8 mouse cellular contexts compared by ENCODE assay signal in genomic region chr15:85896284-85896683, GRCm38 (mm10). TPM values are rescaled to one million over a fixed set of nuclear protein-coding genes. Genes with fewer than 3 reads are reported as not detected.
DNase-seq lines count a peak whose midpoint lies in the region; ATAC-seq and TF ChIP-seq lines count a peak whose summit lies in the region.

No protein-coding gene starts in this region.

- DNase-seq in CH12.LX (ENCODE audit: extremely low read depth): peak; percentile 70
- DNase-seq in adrenal gland, postnatal 36 days: peak; percentile 84 to 85
- DNase-seq in embryonic facial prominence, embryonic 11.5 days (ENCODE audit: low spot score): peak; percentile 86
- peak; percentile 14 for DNase-seq in heart, postnatal 25 days (ENCODE audit: low spot score)
- DNase-seq in layer of hippocampus, adult 18-20 months (ENCODE audit: low spot score in 2 of 2): peak; percentile 66 to 78
- peak; percentile 84 for DNase-seq in lung, postnatal 10 days
- peak; percentile 82 to 88 for DNase-seq in right cerebral cortex, adult 2 months (ENCODE audit: low spot score in 2 of 2)
- peak; percentile 95 for DNase-seq in thymus, postnatal 4 days

- no peak overlapping the region for H3K27ac ChIP-seq in CH12.LX (ENCODE audit: insufficient read depth, low read depth)
- H3K27ac ChIP-seq in embryonic facial prominence, embryonic 11.5 days (replicated peaks; ENCODE audit: low read depth, low read length): no peak overlapping the region

- no peak overlapping the region for H3K4me3 ChIP-seq in CH12.LX (replicated peaks in 1 of 3; ENCODE audit: low read depth in 2 of 3, low read length in 2 of 3, poor library complexity in 1 of 3)
- H3K4me3 ChIP-seq in embryonic facial prominence, embryonic 11.5 days (ENCODE audit: low read depth, low read length): no peak overlapping the region

- no peak overlapping the region for H3K4me2 ChIP-seq in CH12.LX (ENCODE audit: insufficient read depth, low read depth, poor library complexity, severe bottlenecking)
- no peak overlapping the region for H3K4me2 ChIP-seq in embryonic facial prominence, embryonic 11.5 days (ENCODE audit: low read depth, low read length)

- peak; percentile 42; the same call in 1 of the 2 replicates for ATAC-seq in embryonic facial prominence, embryonic 11.5 days (replicated peaks; ENCODE audit: insufficient number of reproducible peaks, low FRiP score, low TSS enrichment, low read depth)

- H3K9ac ChIP-seq in CH12.LX (ENCODE audit: insufficient read depth, low read depth): no peak overlapping the region
- no peak overlapping the region for H3K9ac ChIP-seq in embryonic facial prominence, embryonic 11.5 days (replicated peaks; ENCODE audit: low read length)

- H3K27me3 ChIP-seq in CH12.LX (replicated peaks): no peaks in the 10 kb centered on the region
- no peaks in the 10 kb centered on the region for H3K27me3 ChIP-seq in embryonic facial prominence, embryonic 11.5 days (ENCODE audit: control insufficient read depth, insufficient read depth, low read length)

- H3K9me3 ChIP-seq in CH12.LX (replicated peaks; ENCODE audit: low read length): no peaks in the 10 kb centered on the region
- no peaks in the 10 kb centered on the region for H3K9me3 ChIP-seq in embryonic facial prominence, embryonic 11.5 days (replicated peaks; ENCODE audit: control insufficient read depth, low read length)

- TF ChIP-seq POLR2A in CH12.LX (IDR thresholded peaks at IDR 0.05; ENCODE audit: low read depth, low read length): no peak

- peak; percentile 82 for TF ChIP-seq RAD21 in CH12.LX (IDR thresholded peaks at IDR 0.05; ENCODE audit: low read depth, low read length)

- no peak for TF ChIP-seq EP300 in CH12.LX (IDR thresholded peaks at IDR 0.05; ENCODE audit: low read length)

- H3K36me3 ChIP-seq in CH12.LX (replicated peaks in 1 of 2; ENCODE audit: control insufficient read depth in 1 of 2, insufficient read depth in 1 of 2, low read length in 1 of 2): peaks cover 58 to 94% of the 10 kb centered on the region in 2 experiments
- H3K36me3 ChIP-seq in embryonic facial prominence, embryonic 11.5 days (replicated peaks; ENCODE audit: control insufficient read depth, insufficient read depth, low read depth, low read length): peaks cover 3% of the 10 kb centered on the region; the same call in 1 of the 2 replicates

- peaks cover 0 to 10% of the 10 kb centered on the region in 2 experiments; a peak in 2 of 4 replicates for H3K4me1 ChIP-seq in CH12.LX (ENCODE audit: control insufficient read depth in 1 of 2, insufficient read depth in 2 of 2)
- no peaks in the 10 kb centered on the region for H3K4me1 ChIP-seq in embryonic facial prominence, embryonic 11.5 days (ENCODE audit: control insufficient read depth, insufficient read depth, low read length)

- TF ChIP-seq CTCF in CH12.LX (conservative IDR thresholded peaks at IDR 0.05 in 1 of 2, IDR thresholded peaks at IDR 0.05 in 1 of 2; ENCODE audit: low read depth in 2 of 2, low read length in 2 of 2): peak; percentile 91 to 92

- 14% methylated on average over 8 of the region's 8 CpGs for WGBS in embryonic facial prominence, embryonic 11.5 days

- intact Hi-C loops in heart, postnatal 25 days (cut with DNase I): loop anchor here (1.0 to 2.0 kb wide), 2 partner anchors 143 to 239 kb away; no protein-coding TSS in a partner anchor

- dilution Hi-C loops in CH12.LX (cut with MboI; ENCODE audit: extremely low pct_ligation_motif_present, extremely low pct_unique_long_range_greater_than_20kb, low sequenced_read_pairs): no loop called here

- no peaks in the 10 kb centered on the region for H3K79me2 ChIP-seq in CH12.LX (replicated peaks; ENCODE audit: control insufficient read depth, extremely low read depth, insufficient read depth, poor library complexity, severe bottlenecking)

- in situ Hi-C loops in CH12.LX (cut with MboI; ENCODE audit: low pct_ligation_motif_present, low pct_unique_long_range_greater_than_20kb, low sequenced_read_pairs): no loop called here

TF ChIP-seq in CH12.LX, 34 proteins besides CTCF, POLR2A, EP300 and RAD21:
- TF ChIP-seq HCFC1 (IDR thresholded peaks at IDR 0.05; ENCODE audit: low read depth, low read length) (no peak), KAT2A (IDR thresholded peaks at IDR 0.05; ENCODE audit: insufficient replicate concordance, low read length) (no peak), MAZ (IDR thresholded peaks at IDR 0.05; ENCODE audit: low read depth, low read length) (0 out of 2 replicates have a peak, but pooled peaks have one; percentile 24), ZC3H11A (IDR thresholded peaks at IDR 0.05; ENCODE audit: low read depth, low read length) (peak; percentile 25; the same call in 1 of the 2 replicates), BHLHE40 (IDR thresholded peaks at IDR 0.05; ENCODE audit: low read depth, low read length) (peak; percentile 84), SMC3 (IDR thresholded peaks at IDR 0.05; ENCODE audit: low read depth, low read length) (peak; percentile 89), JUND (conservative IDR thresholded peaks at IDR 0.05; ENCODE audit: low read depth, low read length) (no peak), RCOR1 (conservative IDR thresholded peaks at IDR 0.05; ENCODE audit: low read depth, low read length) (no peak), PAX5 (IDR thresholded peaks at IDR 0.05; ENCODE audit: low read length) (no peak), TBP (conservative IDR thresholded peaks at IDR 0.05; ENCODE audit: low read depth, low read length) (no peak)

RNA-seq across cellular contexts. Expression of gene Trmu, which starts 17.2 kb away (rescaled TPM):
- 24.9 and 29.0 TPM in 2 replicates for total RNA-seq in CH12.LX (2012; rRNA removed)
- 20.2 and 26.4 TPM in 2 replicates for total RNA-seq in CH12.LX (2014; rRNA removed)
- polyA plus RNA-seq in CH12.LX (2012; ENCODE audit: insufficient read length, low read depth): 26.4 and 34.7 TPM in 2 replicates
- total RNA-seq in adrenal gland, postnatal 36 days (2021): 10 to 100 TPM; 22.7 to 24.2 TPM
- 30.7 and 31.6 TPM in 2 replicates for polyA plus RNA-seq in embryonic facial prominence, embryonic 11.5 days (2014; fragmentation: Nextera tagmentation; extraction: Ambion mirVana)
- 10 to 100 TPM; 16.4 to 20.7 TPM for total RNA-seq in heart, postnatal 25 days (2021)
- total RNA-seq in layer of hippocampus, adult 18-20 months (2021): 10 to 100 TPM; 29.1 to 38.0 TPM

RNA-seq across cellular contexts. Expression of gene Gtse1, which starts 36.7 kb away (rescaled TPM):
- 37.4 and 40.0 TPM in 2 replicates for total RNA-seq in CH12.LX (2012; rRNA removed)
- total RNA-seq in CH12.LX (2014; rRNA removed): 31.6 and 32.8 TPM in 2 replicates
- 36.6 and 40.1 TPM in 2 replicates for polyA plus RNA-seq in CH12.LX (2012; ENCODE audit: insufficient read length, low read depth)
- 1 to 10 TPM; 1.1 to 1.6 TPM for total RNA-seq in adrenal gland, postnatal 36 days (2021)
- polyA plus RNA-seq in embryonic facial prominence, embryonic 11.5 days (2014; fragmentation: Nextera tagmentation; extraction: Ambion mirVana): 35.7 and 38.0 TPM in 2 replicates
- total RNA-seq in heart, postnatal 25 days (2021): under 1 TPM; 0.34 to 0.39 TPM
- under 1 TPM; 0.30 to 0.35 TPM for total RNA-seq in layer of hippocampus, adult 18-20 months (2021)

Comparison
In these comparisons a context has a peak if more than half of its experiments do, and no peak if none do; other contexts are left out.
1. DNase-seq: peak in every context shown above with its lines; median percentile 95 in thymus, postnatal 4 days; 86 in embryonic facial prominence, embryonic 11.5 days; 85 in right cerebral cortex, adult 2 months; 84 in adrenal gland, postnatal 36 days; 84 in lung, postnatal 10 days; 72 in layer of hippocampus, adult 18-20 months; 70 in CH12.LX; 14 in heart, postnatal 25 days.
2. RNA of gene Gtse1, which starts 36.7 kb away (total RNA-seq): 31.6 to 40.0 TPM in CH12.LX; 1.1 to 1.6 TPM in adrenal gland, postnatal 36 days, 0.34 to 0.39 TPM in heart, postnatal 25 days and 0.30 to 0.35 TPM in layer of hippocampus, adult 18-20 months; every median in the first group is over 10 times any median in the second.